Comparison of ENCODE assay signal across 26 mouse cellular contexts in genomic region chr17:60717931-60718621, GRCm38 (mm10).
DNase-seq lines count a peak whose midpoint lies in the region; ATAC-seq and TF ChIP-seq lines count a peak whose summit lies in the region.
"Had no signal": no experiment of that assay in that cellular context is flagged by ENCODE, and none has a peak within 500 bp of the region (broad histone marks: within the 10 kb centered on the region; RNA-seq: fewer than 3 reads in every experiment).

No protein-coding gene starts in this region.

- H3K27ac ChIP-seq in liver, embryonic 11.5 days (ENCODE audit: low read depth, low read length) = no peak overlapping the region
- no peak overlapping the region for H3K27ac ChIP-seq in liver, postnatal 0 days (ENCODE audit: low read depth)
- H3K27ac ChIP-seq in midbrain, embryonic 11.5 days (ENCODE audit: low read depth, low read length) = no peak overlapping the region
- no peak overlapping the region for H3K27ac ChIP-seq in midbrain, embryonic 13.5 days
- no peak overlapping the region for H3K27ac ChIP-seq in liver, embryonic 14.5 days
- H3K27ac ChIP-seq: embryonic facial prominence, embryonic 13.5 days; embryonic facial prominence, embryonic 15.5 days; forebrain, embryonic 10.5 days; forebrain, embryonic 12.5 days had no signal

- peak; percentile 81 for ATAC-seq in liver, embryonic 11.5 days (replicated peaks; ENCODE audit: low FRiP score)
- ATAC-seq in liver, postnatal 0 days = no peak
- ATAC-seq in midbrain, embryonic 11.5 days (ENCODE audit: low FRiP score) = no peak
- no peak for ATAC-seq in midbrain, embryonic 13.5 days
- ATAC-seq in liver, embryonic 14.5 days (ENCODE audit: insufficient read depth) = peak; percentile 74; the same call in 1 of the 2 replicates
- ATAC-seq: activated CD4-positive, CD25-positive, alpha-beta regulatory T cell, adult 4 months; forebrain, embryonic 14.5 days; forebrain, embryonic 16.5 days; Patski had no signal

- DNase-seq in liver, embryonic 11.5 days (ENCODE audit: low spot score) = no peak
- no peak for DNase-seq in liver, postnatal 0 days
- peak; percentile 64 for DNase-seq in midbrain, embryonic 11.5 days (ENCODE audit: low spot score, missing footprints)
- peak; percentile 0 for DNase-seq in c-Kit-positive CD71-positive TER-119-positive erythroid progenitor cells, embryonic 14.5 days (ENCODE audit: low spot score)
- no peak for DNase-seq in liver, embryonic 14.5 days (ENCODE audit: low read depth in 3 of 3, low spot score in 3 of 3)
- DNase-seq in adrenal gland, adult 18-20 months (ENCODE audit: low spot score in 2 of 2) = no peak
- no peak for DNase-seq in left cerebral cortex, postnatal 36 days (ENCODE audit: low spot score in 2 of 2)
- DNase-seq: adrenal gland, adult 2 months; adrenal gland, postnatal 10 days; adrenal gland, postnatal 25 days; cerebellum, adult 11-12 months; cerebellum, adult 2 months; cerebellum, adult 9-10 months; cerebellum, postnatal 10 days; cerebellum, postnatal 25 days; embryo, embryonic 11 days had no signal

- H3K4me1 ChIP-seq in liver, embryonic 11.5 days (replicated peaks; ENCODE audit: control insufficient read depth, insufficient read depth, low read length) = no peaks in the 10 kb centered on the region
- H3K4me1 ChIP-seq in liver, postnatal 0 days (ENCODE audit: insufficient read depth) = no peaks in the 10 kb centered on the region; the same call in 1 of the 2 replicates
- H3K4me1 ChIP-seq in midbrain, embryonic 11.5 days (ENCODE audit: control insufficient read depth, insufficient read depth, low read length) = no peaks in the 10 kb centered on the region
- H3K4me1 ChIP-seq in midbrain, embryonic 13.5 days (replicated peaks) = no peaks in the 10 kb centered on the region
- no peaks in the 10 kb centered on the region for H3K4me1 ChIP-seq in liver, embryonic 14.5 days (replicated peaks; ENCODE audit: control insufficient read depth in 2 of 2, insufficient read depth in 2 of 2, low read length in 1 of 2)
- H3K4me1 ChIP-seq: embryonic facial prominence, embryonic 13.5 days; embryonic facial prominence, embryonic 15.5 days; forebrain, embryonic 10.5 days; forebrain, embryonic 12.5 days had no signal

- intact Hi-C loops in left cerebral cortex, postnatal 36 days (cut with DNase I) = no loop called here

- no peaks in the 10 kb centered on the region for H3K9me3 ChIP-seq in liver, embryonic 11.5 days (ENCODE audit: control insufficient read depth, low read length)
- H3K9me3 ChIP-seq in liver, postnatal 0 days (ENCODE audit: low read length) = no peaks in the 10 kb centered on the region
- no peaks in the 10 kb centered on the region for H3K9me3 ChIP-seq in midbrain, embryonic 11.5 days (ENCODE audit: control insufficient read depth, low read length)
- H3K9me3 ChIP-seq in midbrain, embryonic 13.5 days = no peaks in the 10 kb centered on the region
- H3K9me3 ChIP-seq in liver, embryonic 14.5 days (ENCODE audit: control insufficient read depth, low read length) = no peaks in the 10 kb centered on the region
- H3K9me3 ChIP-seq: embryonic facial prominence, embryonic 13.5 days; embryonic facial prominence, embryonic 15.5 days; forebrain, embryonic 10.5 days; forebrain, embryonic 12.5 days had no signal

- no peak for TF ChIP-seq CTCF in liver, postnatal 0 days (IDR thresholded peaks at IDR 0.05; ENCODE audit: low read depth)
- no peak for TF ChIP-seq CTCF in liver, embryonic 14.5 days (IDR thresholded peaks at IDR 0.05; ENCODE audit: low read depth)

- H3K4me3 ChIP-seq in liver, embryonic 11.5 days (ENCODE audit: low read depth, low read length) = no peak overlapping the region
- no peak overlapping the region for H3K4me3 ChIP-seq in liver, postnatal 0 days (ENCODE audit: low read depth, low read length)
- no peak overlapping the region for H3K4me3 ChIP-seq in midbrain, embryonic 11.5 days (ENCODE audit: low read depth, low read length)
- no peak overlapping the region for H3K4me3 ChIP-seq in midbrain, embryonic 13.5 days (replicated peaks)
- H3K4me3 ChIP-seq in liver, embryonic 14.5 days (ENCODE audit: insufficient read depth in 1 of 2, low read depth in 2 of 2, low read length in 2 of 2) = no peak overlapping the region
- H3K4me3 ChIP-seq: embryonic facial prominence, embryonic 13.5 days; embryonic facial prominence, embryonic 15.5 days; erythroblast, embryonic 14.5 days; forebrain, embryonic 10.5 days; forebrain, embryonic 12.5 days had no signal

- TF ChIP-seq EP300 in liver, postnatal 0 days (IDR thresholded peaks at IDR 0.05; ENCODE audit: low read depth) = no peak
- no peak for TF ChIP-seq EP300 in liver, embryonic 14.5 days (IDR thresholded peaks at IDR 0.05; ENCODE audit: low read depth)

- H3K9ac ChIP-seq in liver, embryonic 11.5 days (ENCODE audit: low read depth, low read length) = no peak overlapping the region
- no peak overlapping the region for H3K9ac ChIP-seq in liver, postnatal 0 days (replicated peaks)
- H3K9ac ChIP-seq in midbrain, embryonic 11.5 days (ENCODE audit: low read length) = no peak overlapping the region
- no peak overlapping the region for H3K9ac ChIP-seq in midbrain, embryonic 13.5 days (replicated peaks)
- H3K9ac ChIP-seq in liver, embryonic 14.5 days (replicated peaks) = no peak overlapping the region
- H3K9ac ChIP-seq: embryonic facial prominence, embryonic 13.5 days; embryonic facial prominence, embryonic 15.5 days; forebrain, embryonic 12.5 days had no signal

- H3K27me3 ChIP-seq in liver, embryonic 11.5 days (replicated peaks; ENCODE audit: control insufficient read depth, insufficient read depth, low read length) = no peaks in the 10 kb centered on the region
- H3K27me3 ChIP-seq in liver, postnatal 0 days (ENCODE audit: insufficient read depth, low read length) = no peaks in the 10 kb centered on the region
- H3K27me3 ChIP-seq in midbrain, embryonic 11.5 days (ENCODE audit: control insufficient read depth, insufficient read depth, low read length) = no peaks in the 10 kb centered on the region
- no peaks in the 10 kb centered on the region for H3K27me3 ChIP-seq in midbrain, embryonic 13.5 days
- H3K27me3 ChIP-seq in liver, embryonic 14.5 days (ENCODE audit: control insufficient read depth, insufficient read depth, low read length) = no peaks in the 10 kb centered on the region
- H3K27me3 ChIP-seq: embryonic facial prominence, embryonic 13.5 days; embryonic facial prominence, embryonic 15.5 days; forebrain, embryonic 12.5 days; Patski had no signal

- no peak overlapping the region for H3K4me2 ChIP-seq in liver, embryonic 11.5 days
- no peak overlapping the region for H3K4me2 ChIP-seq in liver, postnatal 0 days (ENCODE audit: low read depth, low read length)
- H3K4me2 ChIP-seq in midbrain, embryonic 11.5 days = no peak overlapping the region
- H3K4me2 ChIP-seq in midbrain, embryonic 13.5 days (replicated peaks) = no peak overlapping the region
- no peak overlapping the region for H3K4me2 ChIP-seq in liver, embryonic 14.5 days (ENCODE audit: low read depth)
- H3K4me2 ChIP-seq: embryonic facial prominence, embryonic 13.5 days; embryonic facial prominence, embryonic 15.5 days; forebrain, embryonic 12.5 days had no signal

- H3K36me3 ChIP-seq in liver, embryonic 11.5 days (ENCODE audit: control insufficient read depth, insufficient read depth, low read length) = no peaks in the 10 kb centered on the region
- no peaks in the 10 kb centered on the region for H3K36me3 ChIP-seq in liver, postnatal 0 days (replicated peaks; ENCODE audit: insufficient read depth, low read length)
- H3K36me3 ChIP-seq in midbrain, embryonic 11.5 days (ENCODE audit: control insufficient read depth, insufficient read depth, low read length) = no peaks in the 10 kb centered on the region
- H3K36me3 ChIP-seq in midbrain, embryonic 13.5 days = no peaks in the 10 kb centered on the region
- no peaks in the 10 kb centered on the region for H3K36me3 ChIP-seq in liver, embryonic 14.5 days (replicated peaks; ENCODE audit: control insufficient read depth, insufficient read depth, low read depth)
- H3K36me3 ChIP-seq: embryonic facial prominence, embryonic 13.5 days; embryonic facial prominence, embryonic 15.5 days; forebrain, embryonic 10.5 days; forebrain, embryonic 12.5 days had no signal

Comparison
In these comparisons a context has a peak if more than half of its experiments do, and no peak if none do; other contexts are left out.
1. ATAC-seq: peak in liver, embryonic 11.5 days (single experiment) and liver, embryonic 14.5 days (single experiment); none in liver, postnatal 0 days (single experiment), midbrain, embryonic 11.5 days (single experiment) and midbrain, embryonic 13.5 days (single experiment).
2. DNase-seq: peak in midbrain, embryonic 11.5 days (single experiment) and c-Kit-positive CD71-positive TER-119-positive erythroid progenitor cells, embryonic 14.5 days (single experiment); none in liver, embryonic 11.5 days (single experiment), liver, postnatal 0 days (single experiment), liver, embryonic 14.5 days (0 of 3), adrenal gland, adult 18-20 months (0 of 2) and left cerebral cortex, postnatal 36 days (0 of 2).